Mouse (Mus musculus) C2C12 (cell line): ENCODE measurements at regions not wholly inside any gene's neighbourhood (a gene's known extent, or its start where the extent isn't known, plus 50 kb on each side); places are given as distances from the start of the nearest gene placed in this dataset.

Experiments used
- CTCF ChIP-seq: IDR thresholded peaks from one replicate; pipeline ENCODE4 v1.5.1; 2011; ENCODE audit not compliant: control insufficient read depth, insufficient read depth, insufficient read length
- FOSL1 ChIP-seq: IDR thresholded peaks from one replicate; pipeline ENCODE4 v1.8.0; 2011; ENCODE audit warnings: mild to moderate bottlenecking, low read length; ENCODE audit not compliant: poor library complexity, insufficient read depth, severe bottlenecking
- MAX ChIP-seq: IDR thresholded peaks from one replicate; pipeline ENCODE4 v1.6.1; 2011; ENCODE audit warnings: mild to moderate bottlenecking, control low read depth
- MYOG ChIP-seq: IDR thresholded peaks from one replicate; pipeline ENCODE4 v1.6.1; 2011; ENCODE audit not compliant: control insufficient read depth, insufficient read length; ENCODE audit errors: extremely low read depth
- USF1 ChIP-seq: IDR thresholded peaks from one replicate; pipeline ENCODE4 v1.6.1; 2011; ENCODE audit warnings: low read depth, mild to moderate bottlenecking, control low read depth, moderate library complexity

- no peak for TF ChIP-seq CTCF
- TF ChIP-seq MAX: no peak
- TF ChIP-seq USF1: no peak
- TF ChIP-seq FOSL1: no peak
- TF ChIP-seq MYOG: no peak
Observed at GRCm38 (mm10) chr11:71411958-71412357, 181.4 kb upstream of the Nlrp1b start.
